Mouse (Mus musculus): ENCODE measurements around the gene Alk.

DNA sequence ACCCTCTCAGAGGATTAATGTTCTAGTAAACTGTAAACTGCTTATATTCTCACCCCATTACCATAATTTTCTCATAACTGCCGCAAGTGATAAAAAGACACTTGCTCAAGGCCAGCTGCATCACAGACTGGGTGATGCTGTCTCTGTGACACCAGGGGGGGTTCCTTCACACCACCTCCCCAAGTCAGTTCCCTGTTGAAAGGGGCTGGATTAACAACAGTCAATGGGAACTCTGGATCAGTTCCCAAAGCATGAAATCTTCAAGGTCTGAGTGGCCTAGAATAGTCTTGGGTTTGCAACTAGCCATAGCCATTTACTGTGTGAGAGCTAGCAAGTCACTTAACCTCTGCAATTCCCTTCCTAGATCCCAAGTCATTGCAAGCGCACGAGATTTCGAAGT, 492.9 kb downstream of the Alk start:
- TF ChIP-seq POLR2A (IDR thresholded peaks at IDR 0.05; ENCODE audit: low read depth, low read length) (no peak), CTCF (IDR thresholded peaks at IDR 0.05; ENCODE audit: borderline replicate concordance, insufficient read depth, low read length) (no peak)
